Mouse (Mus musculus): ENCODE measurements at regions not wholly inside any gene's neighbourhood (a gene's known extent, or its start where the extent isn't known, plus 50 kb on each side); places are given as distances from the start of the nearest gene placed in this dataset.

DNA sequence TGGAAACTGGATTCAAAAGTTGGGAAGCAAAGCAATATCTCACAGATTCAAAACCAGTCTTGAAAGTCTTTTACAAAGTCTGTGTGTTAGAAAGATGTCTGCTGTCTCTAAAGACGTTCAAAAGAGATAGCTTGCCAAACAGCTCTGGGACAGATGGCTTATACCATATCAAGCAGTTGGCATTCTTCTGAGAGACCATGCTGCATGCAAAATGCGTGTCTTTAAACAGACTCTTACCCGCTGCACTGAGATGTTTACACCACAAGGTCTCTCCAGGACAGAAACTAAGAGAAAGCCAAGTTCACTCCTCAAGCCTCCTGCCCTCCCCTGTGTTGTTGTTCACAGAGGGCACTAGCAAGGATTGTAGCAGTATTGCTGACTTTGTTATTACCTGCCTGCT lies 127.5 kb upstream of the Tmtc1 start:
- TF ChIP-seq CTCF (IDR thresholded peaks at IDR 0.05; ENCODE audit: low read depth, low read length): no peak
- no peak for TF ChIP-seq POLR2A (IDR thresholded peaks at IDR 0.05; ENCODE audit: extremely low read depth, insufficient read depth, low read length)

Data from liver, adult 2 months (tissue).